Mouse (Mus musculus) lung, postnatal 36 days (tissue): ENCODE measurements around the gene Klhl1.
"Not testable (repeated sequence)": the region's sequence is repeated elsewhere in the genome, so short reads cannot be mapped to it uniquely, and the experiment has no call there.

ENCODE experiments used
- DNase-seq: peaks from one replicate; pipeline ENCODE4 v3.0.0; 2022; ENCODE audit warnings: mixed read lengths

Gene Klhl1

GRCm38 (mm10) chr14:96518954-96519682 is at the start of gene Klhl1:
Gene Klhl1 (minus strand): TSS chr14:96519102.
- no peak for DNase-seq

DNA sequence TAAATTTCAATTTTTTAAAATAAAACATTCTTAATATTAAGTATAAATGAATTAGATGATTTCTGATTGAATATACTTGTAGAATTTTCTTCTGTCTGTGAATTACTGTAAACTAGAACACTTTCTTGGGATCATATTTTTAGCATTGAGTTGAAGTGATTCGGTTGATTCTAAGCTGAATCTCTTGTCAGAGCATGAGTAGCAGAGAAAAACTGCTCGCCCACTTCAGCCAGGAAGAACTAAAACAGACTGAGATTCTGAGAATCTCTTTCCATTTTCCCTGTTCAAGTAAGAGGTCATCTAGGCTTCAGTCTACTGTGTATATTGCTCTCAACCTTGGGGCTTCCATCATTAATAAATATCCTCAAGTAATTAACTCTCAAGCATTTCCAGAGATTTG is 34.8 kb upstream of the Klhl1 start:
- no peak for DNase-seq

DNA sequence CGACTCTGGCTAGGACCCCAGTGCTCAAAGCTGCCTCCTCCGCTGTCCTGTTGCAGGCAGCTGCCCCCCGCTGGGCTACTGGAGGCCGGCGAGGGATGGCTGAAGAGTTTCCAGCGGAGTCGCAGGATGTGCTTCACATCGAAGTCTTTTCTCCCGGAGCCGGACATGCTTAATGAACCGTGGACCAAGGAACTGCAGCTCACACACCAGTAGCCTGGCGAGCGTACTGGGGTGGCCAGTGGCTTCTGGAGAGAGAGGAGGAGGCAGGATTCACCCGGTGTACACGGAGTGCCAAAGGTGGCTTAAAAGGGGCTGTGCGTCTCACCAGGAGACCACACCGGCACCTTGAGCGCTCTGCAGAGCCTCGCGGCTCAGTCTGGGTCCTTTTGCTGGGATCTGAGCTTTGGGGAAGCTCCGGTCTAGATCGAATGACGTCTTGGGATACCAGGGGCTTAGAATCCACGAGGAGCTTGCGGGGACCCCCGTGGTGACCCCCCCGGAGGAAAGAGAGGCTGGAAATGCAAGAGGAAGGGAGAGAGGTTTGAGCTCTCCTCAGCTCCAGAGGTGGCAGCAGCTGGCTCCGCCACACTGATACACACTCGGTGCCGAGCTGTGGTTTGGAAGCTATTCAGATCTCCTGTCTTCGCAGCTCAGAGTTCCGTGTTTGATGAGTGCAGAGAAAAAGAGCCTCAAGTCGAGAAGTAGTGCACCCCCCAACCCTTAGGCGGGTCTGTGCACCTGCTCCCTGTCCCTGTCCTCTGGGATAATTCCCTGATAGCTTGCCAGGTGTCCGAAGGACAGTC is 550 bp downstream of the Klhl1 start:
- no peak for DNase-seq

DNA sequence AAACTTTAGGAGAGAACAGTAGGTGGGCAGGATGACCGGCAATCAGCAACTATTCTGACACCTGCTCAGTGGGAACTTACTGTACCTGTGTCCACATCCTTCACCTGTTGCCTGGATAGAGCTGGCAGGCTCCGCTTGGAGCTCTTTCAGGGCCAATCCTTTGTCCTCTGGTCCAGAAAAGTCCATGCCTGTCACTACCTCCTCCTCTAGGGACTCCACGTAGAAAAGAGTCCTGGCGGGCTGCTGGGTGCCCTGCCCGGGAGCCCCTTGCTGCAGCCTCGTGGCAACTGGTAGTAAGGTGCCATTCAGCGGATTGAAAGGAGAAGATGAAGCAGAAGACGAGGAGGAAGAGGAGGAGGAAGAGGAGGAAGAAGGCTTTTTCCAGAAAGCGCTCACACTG is 1.2 kb downstream of the Klhl1 start:
- DNase-seq, result no peak

- DNase-seq, result no peak
These were observed 19.0 kb downstream of the Klhl1 start for GRCm38 (mm10) chr14:96499936-96500335.

DNA sequence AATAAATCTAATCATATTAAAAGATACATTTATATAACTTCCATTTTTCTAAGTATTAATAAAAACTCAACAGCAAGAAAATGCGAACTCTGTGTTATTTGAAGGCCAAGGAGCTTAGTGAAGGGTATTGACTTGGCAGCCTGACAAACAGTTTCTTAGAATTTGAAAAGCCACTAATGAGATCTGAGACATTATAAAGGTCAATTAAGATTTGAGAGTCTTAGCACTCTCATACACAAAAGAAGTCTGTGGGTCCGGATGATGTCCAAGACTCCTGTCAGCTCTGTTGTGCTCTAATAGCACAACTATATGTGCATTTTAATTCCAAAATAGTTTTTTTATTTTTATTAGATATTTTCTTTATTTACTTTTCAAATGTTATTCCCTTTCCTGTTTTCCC is 47.1 kb downstream of the Klhl1 start:
- DNase-seq, result no peak

- DNase-seq, result no peak
These were observed 47.6 kb downstream of the Klhl1 start for GRCm38 (mm10) chr14:96471336-96471735.

GRCm38 (mm10) chr14:96461756-96462155 is 57.1 kb downstream of the Klhl1 start:
- DNase-seq, result no peak

- DNase-seq, result no peak
These were observed 126.7 kb downstream of the Klhl1 start for GRCm38 (mm10) chr14:96392032-96392737.

- DNase-seq, result no peak
These were observed 156.2 kb downstream of the Klhl1 start for GRCm38 (mm10) chr14:96362727-96363126.

GRCm38 (mm10) chr14:96348220-96348619 is 170.7 kb downstream of the Klhl1 start:
- DNase-seq, result no peak

DNA sequence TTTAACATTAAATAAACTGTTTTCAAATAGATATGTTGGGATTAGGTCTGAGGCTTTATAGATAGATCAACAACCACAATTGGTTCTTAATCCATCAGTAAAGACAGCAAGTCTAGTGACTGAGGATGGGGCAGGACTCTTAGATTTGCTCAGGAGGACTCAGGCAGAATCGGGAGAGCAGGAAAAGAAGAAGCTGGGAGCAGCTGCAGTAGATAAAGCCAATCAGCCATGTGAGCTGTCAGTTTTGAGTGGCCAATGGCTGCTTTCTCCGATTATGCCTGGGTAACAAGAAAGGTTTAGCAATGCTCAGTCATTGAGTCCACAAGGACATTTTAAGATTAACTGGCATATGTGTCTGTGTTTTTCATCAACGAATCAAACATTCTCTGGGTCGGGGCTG is 187.8 kb downstream of the Klhl1 start:
- DNase-seq, result no peak

DNA sequence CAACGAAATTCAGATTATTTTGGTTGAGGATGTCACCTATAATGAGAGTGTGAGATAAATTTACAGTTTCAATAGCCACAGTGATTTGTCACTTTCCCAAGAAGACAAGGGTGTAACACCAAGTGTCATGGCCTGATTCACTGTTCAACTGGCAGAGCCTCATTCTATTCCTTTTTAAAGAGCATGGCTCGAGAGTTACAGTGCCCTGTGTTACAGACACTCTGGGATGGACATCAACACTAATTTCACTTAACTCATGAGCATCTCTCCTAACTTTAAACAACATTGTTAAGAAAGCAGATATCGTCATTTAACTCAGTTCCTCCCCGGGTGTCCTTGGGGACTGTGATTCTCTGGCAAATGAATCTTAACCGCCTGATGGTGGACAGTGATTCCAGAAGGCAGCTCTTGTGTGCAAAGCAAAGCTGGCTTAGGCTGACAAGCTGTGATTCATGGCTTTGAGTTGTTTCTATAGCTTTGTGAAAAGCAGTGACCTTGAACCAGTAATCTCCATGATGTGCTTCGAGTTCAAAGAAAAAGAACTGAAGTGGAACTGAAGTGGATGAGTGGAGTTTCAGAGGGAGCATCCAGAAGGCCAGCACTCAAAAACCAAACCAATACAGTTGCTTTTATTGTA is 301.0 kb downstream of the Klhl1 start:
- DNase-seq, result no peak

DNA sequence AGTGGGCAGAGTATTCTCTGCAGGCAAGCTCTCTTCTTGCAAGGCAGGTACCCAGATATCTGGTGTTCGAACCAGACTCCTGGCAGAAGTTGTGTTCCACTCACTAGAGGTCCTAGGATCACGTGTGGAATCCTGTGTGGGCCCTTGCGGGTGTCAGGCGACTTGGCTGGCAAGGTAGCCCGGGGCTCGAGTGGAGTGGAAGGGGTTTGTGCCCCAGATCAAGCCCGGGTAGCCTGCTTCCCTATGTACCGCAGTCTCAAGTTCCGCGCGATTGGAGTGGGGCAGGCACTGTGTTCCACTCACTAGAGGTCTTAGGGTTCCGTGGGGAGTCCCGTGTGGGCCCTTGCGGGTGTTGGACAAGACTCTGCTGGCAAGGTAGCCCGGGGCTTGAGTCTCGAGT is 324.1 kb downstream of the Klhl1 start:
- not testable (repeated sequence) for DNase-seq

- no peak for DNase-seq
These were observed 344.4 kb downstream of the Klhl1 start for GRCm38 (mm10) chr14:96174546-96174945.

DNA sequence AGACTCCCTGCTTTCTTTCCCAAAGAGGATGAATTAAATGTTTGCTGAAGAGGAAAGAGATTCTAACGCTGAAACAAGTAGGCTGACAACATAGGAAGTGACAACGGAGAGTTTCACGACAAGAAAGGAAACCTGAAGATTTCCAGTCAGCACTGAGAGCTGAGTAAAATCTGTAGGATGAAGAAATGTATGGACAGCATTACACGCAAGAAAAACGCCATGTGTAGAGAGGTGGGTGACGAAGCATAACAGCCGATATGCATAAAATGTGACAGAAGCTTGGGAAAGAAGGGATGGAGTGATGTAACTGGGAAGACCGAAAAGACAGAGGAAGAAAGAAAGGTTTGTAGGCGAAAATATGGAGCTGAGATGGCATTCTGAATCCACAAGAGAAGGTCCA is 375.8 kb downstream of the Klhl1 start:
- no peak for DNase-seq

- DNase-seq, result no peak
These were observed 378.7 kb downstream of the Klhl1 start for GRCm38 (mm10) chr14:96140246-96140645.

DNA sequence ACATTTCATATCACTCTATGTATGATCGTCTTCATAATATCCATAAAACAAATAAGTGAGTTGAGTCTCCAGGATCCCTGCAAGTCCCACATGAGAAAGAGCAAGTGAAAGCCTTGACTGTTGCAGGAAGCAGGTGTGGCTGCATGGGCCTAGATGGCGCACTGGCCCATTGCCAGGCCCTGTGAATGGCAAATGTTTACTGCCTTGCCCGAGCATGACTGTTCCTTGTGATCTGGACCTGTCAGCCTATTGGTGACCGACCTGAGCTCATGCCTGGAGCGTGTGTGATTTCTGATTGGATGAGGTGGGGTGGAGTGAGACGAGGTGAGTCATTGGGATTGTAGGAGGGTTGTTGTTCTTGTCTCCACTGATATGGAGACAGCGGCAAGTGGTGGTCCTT is 411.5 kb downstream of the Klhl1 start:
- DNase-seq, result no peak

DNA sequence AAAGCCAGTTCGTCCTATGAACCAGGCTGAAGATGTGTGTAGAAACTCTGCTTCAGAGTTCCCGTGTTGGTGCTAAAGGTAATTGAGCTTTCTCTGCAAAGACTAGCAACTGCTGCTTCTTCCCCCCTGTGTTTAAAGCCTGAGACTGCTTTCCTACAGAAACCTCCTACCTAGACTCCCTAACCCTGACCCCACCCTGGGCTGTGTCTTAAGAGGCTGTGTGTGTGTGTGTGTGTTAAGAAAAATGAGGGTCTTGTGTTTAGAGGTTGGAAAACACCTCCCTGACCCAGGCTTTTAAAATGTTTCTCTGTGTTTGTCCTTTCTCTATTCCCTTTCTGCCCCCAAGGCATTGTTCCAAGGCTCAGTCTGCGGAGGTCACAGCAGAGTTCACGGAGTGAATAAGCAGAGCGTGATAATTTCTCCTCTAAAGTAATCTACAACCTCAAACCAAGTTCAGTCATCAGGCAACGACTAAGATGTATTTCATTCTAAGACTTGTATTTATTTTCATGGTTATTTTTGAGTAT is 437.2 kb downstream of the Klhl1 start:
- no peak for DNase-seq

GRCm38 (mm10) chr14:96065884-96066283 is 453.0 kb downstream of the Klhl1 start:
- DNase-seq, result no peak
